Mouse (Mus musculus) ES-E14 (cell line): ENCODE data around the gene Cerkl.

Experiments
- CHD2 ChIP-seq: IDR thresholded peaks from 2 replicates; pipeline ENCODE4 v1.6.1; 2014; ENCODE audit warnings: mild to moderate bottlenecking, low read depth, low read length, inconsistent platforms
- HCFC1 ChIP-seq: IDR thresholded peaks from 2 replicates; pipeline ENCODE4 v1.6.1; 2012; ENCODE audit warnings: low read length, inconsistent platforms, borderline replicate concordance; ENCODE audit not compliant: insufficient read depth
- ZNF384 ChIP-seq: IDR thresholded peaks from 2 replicates; pipeline ENCODE4 v1.6.1; 2012; ENCODE audit warnings: low read depth, low read length, inconsistent platforms

DNA sequence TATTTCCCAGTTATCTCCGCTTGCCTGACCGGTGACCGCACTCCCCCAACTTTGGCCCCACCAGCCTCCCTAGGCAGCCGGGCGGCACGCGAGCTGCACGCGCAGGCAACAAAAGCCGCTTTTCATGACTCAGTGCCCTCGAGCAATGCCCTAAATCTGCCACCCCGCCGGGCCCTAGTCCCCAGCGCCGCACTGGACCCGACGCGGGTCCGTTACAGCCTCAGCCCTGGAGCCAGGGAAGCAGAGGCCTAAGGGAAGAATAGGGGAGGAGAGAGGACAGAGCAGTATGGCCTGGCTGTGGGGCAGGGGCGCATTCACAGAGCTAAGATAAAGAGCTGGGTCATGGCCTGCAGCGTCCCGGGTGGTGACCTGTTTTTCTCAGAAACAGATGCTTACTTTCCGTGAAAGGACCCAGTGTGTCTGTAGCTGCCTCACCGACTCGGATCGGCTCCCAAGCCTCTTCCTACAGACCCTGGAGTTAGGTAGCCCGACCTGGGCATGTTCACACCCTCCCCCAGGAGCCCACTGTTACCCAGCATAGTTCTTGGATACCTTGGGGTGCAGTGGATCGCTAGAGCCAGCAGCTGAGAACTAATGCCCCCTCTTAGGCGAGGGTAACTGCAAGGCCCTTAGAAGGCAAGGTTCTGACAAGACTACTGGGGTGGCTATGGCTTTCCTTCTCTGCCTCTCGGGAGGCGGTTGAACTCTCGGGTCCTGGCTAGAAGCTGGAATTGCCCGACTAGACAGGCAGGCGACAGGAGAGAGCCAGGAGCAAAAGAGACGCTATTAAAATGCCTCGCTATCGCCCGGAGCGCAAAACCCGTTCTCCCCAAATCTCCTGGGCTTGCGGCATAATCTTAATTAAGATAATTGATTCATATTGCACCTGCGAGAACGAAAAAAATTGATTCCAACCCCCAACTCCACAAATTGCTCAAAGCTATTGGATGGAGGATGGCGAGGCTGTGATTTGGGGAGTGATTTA, 2.8 kb upstream of the Cerkl start:
- TF ChIP-seq ZNF384 = no peak
- TF ChIP-seq CHD2 = no peak
- no peak for TF ChIP-seq HCFC1
